Mouse (Mus musculus) hindbrain, postnatal 0 days (tissue): ENCODE results near the gene Fam173b. TPM values are rescaled to one million over a fixed set of nuclear protein-coding genes. Genes with fewer than 3 reads are reported as not detected.
A peak's percentile ranks its signal among the peaks of the same experiment; 100 is the strongest.

Source experiments
- ATAC-seq: fragments of 200-750 bp; cut with Nextera tagmentation; 2 replicates; pipeline ENCODE4 v1.8.0; 2017; ENCODE audit warnings: mild to moderate bottlenecking, moderate TSS enrichment, moderate library complexity
- DNase-seq: peaks from one replicate; pipeline ENCODE4 v3.0.0-alpha.2; 2015; ENCODE audit warnings: low spot score
- H3K27ac ChIP-seq: fragments of 300-500 bp; sonication (generic); 2 replicates; pipeline ENCODE4 v1.5.1; 2014; ENCODE audit warnings: mild to moderate bottlenecking
- H3K27me3 ChIP-seq: fragments of 300-500 bp; sonication (generic); 2 replicates; pipeline ENCODE4 v1.6.1; 2014; ENCODE audit warnings: low read length, mixed read lengths; ENCODE audit not compliant: insufficient read depth
- H3K36me3 ChIP-seq: fragments of 300-500 bp; sonication (generic); 2 replicates; pipeline ENCODE4 v1.6.1; 2014; ENCODE audit warnings: low read length, mixed read lengths; ENCODE audit not compliant: insufficient read depth
- H3K4me1 ChIP-seq: fragments of 300-500 bp; sonication (generic); 2 replicates; pipeline ENCODE4 v1.6.1; 2014; ENCODE audit warnings: antibody characterized with exemption, low read length, mixed read lengths; ENCODE audit not compliant: insufficient read depth
- H3K4me2 ChIP-seq: fragments of 300-500 bp; sonication (generic); 2 replicates; pipeline ENCODE4 v1.6.1; 2014; ENCODE audit warnings: low read depth, mild to moderate bottlenecking, low read length, moderate library complexity, mixed read lengths
- H3K4me3 ChIP-seq: fragments of 300-500 bp; sonication (generic); 2 replicates; pipeline ENCODE4 v1.5.1; 2014; ENCODE audit warnings: low read length
- H3K9ac ChIP-seq: fragments of 300-500 bp; sonication (generic); replicated peaks from 2 replicates; pipeline ENCODE4 v1.6.1; 2014; ENCODE audit warnings: mild to moderate bottlenecking, low read length, moderate library complexity, mixed read lengths
- H3K9me3 ChIP-seq: fragments of 300-500 bp; sonication (generic); 2 replicates; pipeline ENCODE4 v1.6.1; 2016; ENCODE audit warnings: low read length, mixed read lengths
- CTCF ChIP-seq: IDR thresholded peaks from 2 replicates; pipeline ENCODE4 v1.5.1; 2016; ENCODE audit warnings: antibody characterized with exemption, control low read depth, low read depth
- WGBS: fragments of 180-500 bp; shearing (Covaris S2); extraction: QIAGEN DNeasy Blood & Tissue Kit; methylation state at CpG from one replicate; pipeline ENCODE4 v1.1.7; 2014; 5-methylcytosine and 5-hydroxymethylcytosine counted together
- polyA plus RNA-seq: library from polyadenylated mRNA; unstranded; fragments of >200 nt; fragmentation: Nextera tagmentation; extraction: Ambion mirVana; gene quantifications from 2 replicates; pipeline ENCODE4 v1.2.1, GENCODE M21; 2015
- total RNA-seq: library from RNA; depleted of rRNA; stranded (reverse); fragments of >200 nt; gene quantifications from 2 replicates; pipeline ENCODE4 v1.2.3, GENCODE M21; 2014; rRNA removed

The Fam173b gene
- total RNA-seq (7.4 and 12.5 TPM in 2 replicates), polyA plus RNA-seq (8.2 and 8.9 TPM in 2 replicates)

- no peaks in the 10 kb centered on the region for H3K27me3 ChIP-seq
- peak within 1 kb of the TSS; percentile 85 for H3K9ac ChIP-seq
- H3K4me2 ChIP-seq, result peak within 1 kb of the TSS; percentile 71
- 0 out of 2 replicates have a peak, but pooled peaks cover 2% of the 10 kb centered on the region for H3K36me3 ChIP-seq
- ATAC-seq, result peak; percentile 91
- peak within 1 kb of the TSS; percentile 90 for H3K4me3 ChIP-seq
- peak within 1 kb of the TSS; percentile 90 for H3K27ac ChIP-seq
- no peak for TF ChIP-seq CTCF
- under 1% methylated on average over 63 of the region's 63 CpGs for WGBS
- H3K4me1 ChIP-seq, result peaks cover 8% of the 10 kb centered on the region; the same call in 1 of the 2 replicates
- no peaks in the 10 kb centered on the region for H3K9me3 ChIP-seq
- DNase-seq, result peak; percentile 99
These were observed at the start of gene Fam173b, which contains the start of gene Cct5 for GRCm38 (mm10) chr15:31601646-31602374. TSS of gene Fam173b (plus strand) at chr15:31601852. TSS of gene Cct5 (minus strand) at chr15:31601804.

DNA sequence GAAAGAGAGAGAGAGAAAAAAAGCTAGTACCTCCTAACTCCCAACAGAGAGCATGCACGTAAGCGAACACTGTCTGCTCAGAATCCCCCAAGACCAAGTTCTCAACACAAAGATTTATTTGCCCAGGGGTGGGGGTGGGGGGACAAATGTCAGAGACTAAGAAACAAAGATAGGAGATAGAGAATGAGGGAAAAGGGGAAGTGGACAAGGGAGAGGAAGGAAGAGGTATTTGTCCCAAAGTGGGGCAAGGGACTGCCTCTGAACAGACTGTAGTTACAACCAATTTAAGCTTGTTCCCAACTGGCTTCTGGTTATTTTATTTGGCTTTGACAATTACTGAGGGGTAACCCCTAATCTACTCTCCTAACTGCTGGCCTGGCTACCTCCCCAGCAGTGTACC lies 46.8 kb upstream of the Fam173b start:
- 84% methylated on average over 2 of the region's 2 CpGs for WGBS
- H3K9me3 ChIP-seq, result no peaks in the 10 kb centered on the region
- no peaks in the 10 kb centered on the region for H3K36me3 ChIP-seq
- no peak overlapping the region for H3K4me2 ChIP-seq
- no peaks in the 10 kb centered on the region for H3K4me1 ChIP-seq
- no peak for ATAC-seq
- no peak overlapping the region for H3K9ac ChIP-seq
- TF ChIP-seq CTCF, result no peak
- no peak overlapping the region for H3K4me3 ChIP-seq
- DNase-seq, result no peak
- no peak overlapping the region for H3K27ac ChIP-seq
- no peaks in the 10 kb centered on the region for H3K27me3 ChIP-seq

DNA sequence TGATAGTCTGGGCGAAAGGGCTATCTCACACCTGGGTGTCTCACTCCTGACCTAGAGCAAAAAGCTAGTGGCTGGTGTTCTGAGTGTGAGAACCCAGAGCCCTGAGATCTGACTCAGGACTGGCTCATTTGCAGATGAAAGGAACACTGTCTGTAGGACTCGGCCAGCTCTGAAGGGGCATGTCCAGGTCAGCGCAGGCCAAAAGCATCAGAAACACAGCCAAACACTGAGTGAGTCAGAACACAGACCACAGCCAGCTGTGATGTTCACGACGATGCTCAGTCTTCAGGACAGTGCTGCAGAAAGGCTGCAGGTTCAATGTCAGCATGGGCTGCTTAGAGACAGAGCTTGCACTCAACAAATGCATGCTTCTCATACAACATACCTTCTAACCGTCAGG lies 40.3 kb upstream of the Fam173b start:
- H3K36me3 ChIP-seq, result no peaks in the 10 kb centered on the region
- no peak overlapping the region for H3K4me3 ChIP-seq
- H3K4me2 ChIP-seq, result no peak overlapping the region
- H3K4me1 ChIP-seq, result no peaks in the 10 kb centered on the region
- no peak overlapping the region for H3K27ac ChIP-seq
- no peaks in the 10 kb centered on the region for H3K9me3 ChIP-seq
- no peak for TF ChIP-seq CTCF
- DNase-seq (no peak), ATAC-seq (no peak)
- WGBS, result 63% methylated on average over 6 of the region's 6 CpGs
- no peaks in the 10 kb centered on the region for H3K27me3 ChIP-seq
- no peak overlapping the region for H3K9ac ChIP-seq

DNA sequence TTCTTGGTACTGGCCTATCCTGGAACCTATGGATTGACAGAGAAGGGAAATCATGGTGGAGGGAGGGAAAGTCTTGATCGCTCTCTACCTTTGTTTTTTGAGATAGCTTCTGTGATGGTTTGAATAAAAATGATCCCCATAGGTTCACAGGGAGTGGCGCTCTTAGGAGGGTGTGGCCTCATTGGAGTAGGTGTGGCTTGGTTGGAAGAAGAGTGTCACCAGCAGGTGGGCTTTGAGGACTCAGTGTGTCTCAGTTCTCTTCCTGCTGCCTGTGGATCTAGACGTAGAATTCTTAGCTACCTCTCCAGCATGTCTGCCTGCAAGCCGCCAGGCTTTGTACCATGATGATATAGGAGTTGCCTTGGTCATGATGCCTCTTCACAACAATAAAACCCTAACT lies 39.7 kb upstream of the Fam173b start:
- no peaks in the 10 kb centered on the region for H3K36me3 ChIP-seq
- WGBS, result 94% methylated on average over 4 of the region's 4 CpGs
- H3K9ac ChIP-seq, result no peak overlapping the region
- no peak overlapping the region for H3K4me3 ChIP-seq
- H3K27ac ChIP-seq, result no peak overlapping the region
- no peak for DNase-seq
- H3K4me1 ChIP-seq, result no peaks in the 10 kb centered on the region
- no peaks in the 10 kb centered on the region for H3K9me3 ChIP-seq
- no peak for ATAC-seq
- H3K27me3 ChIP-seq, result no peaks in the 10 kb centered on the region
- no peak overlapping the region for H3K4me2 ChIP-seq
- no peak for TF ChIP-seq CTCF

- TF ChIP-seq CTCF, result no peak
- WGBS, result 93% methylated on average over 8 of the region's 8 CpGs
- H3K4me3 ChIP-seq, result no peak overlapping the region
- no peaks in the 10 kb centered on the region for H3K27me3 ChIP-seq
- no peaks in the 10 kb centered on the region for H3K4me1 ChIP-seq
- H3K9ac ChIP-seq, result no peak overlapping the region
- H3K4me2 ChIP-seq, result no peak overlapping the region
- H3K27ac ChIP-seq, result no peak overlapping the region
- ATAC-seq, result no peak
- H3K9me3 ChIP-seq, result no peaks in the 10 kb centered on the region
- no peaks in the 10 kb centered on the region for H3K36me3 ChIP-seq
- no peak for DNase-seq
These were observed 38.8 kb upstream of the Fam173b start for GRCm38 (mm10) chr15:31562847-31563246.

GRCm38 (mm10) chr15:31563577-31564546 lies 37.8 kb upstream of the Fam173b start:
- Histone ChIP-seq H3K9ac (no peak overlapping the region), H3K4me1 (no peaks in the 10 kb centered on the region), H3K36me3 (no peaks in the 10 kb centered on the region), H3K4me3 (no peak overlapping the region), H3K9me3 (no peaks in the 10 kb centered on the region), H3K27ac (no peak overlapping the region; the same call in 1 of the 2 replicates), H3K4me2 (no peak overlapping the region), H3K27me3 (no peaks in the 10 kb centered on the region)
- DNase-seq, result no peak
- no peak for ATAC-seq
- TF ChIP-seq CTCF, result no peak
- WGBS, result 76% methylated on average over 19 of the region's 19 CpGs
